Mouse (Mus musculus) kidney, embryonic 14.5 days (tissue): ENCODE measurements around the gene Ppp1r3a. TPM values are rescaled to one million over a fixed set of nuclear protein-coding genes. Genes with fewer than 3 reads are reported as not detected.
"Not testable (repeated sequence)": the region's sequence is repeated elsewhere in the genome, so short reads cannot be mapped to it uniquely, and the experiment has no call there.

Experiments used
- ATAC-seq: fragments of 200-750 bp; cut with Nextera tagmentation; 2 replicates; pipeline ENCODE4 v1.8.0; 2017; ENCODE audit warnings: moderate number of reproducible peaks, mild to moderate bottlenecking, moderate TSS enrichment, moderate library complexity; ENCODE audit not compliant: low FRiP score, low TSS enrichment
- H3K27ac ChIP-seq: fragments of 300-500 bp; sonication (generic); 2 replicates; pipeline ENCODE4 v1.5.1; 2014; ENCODE audit warnings: low read depth, mild to moderate bottlenecking, low read length, moderate library complexity, mixed read lengths
- H3K27me3 ChIP-seq: fragments of 300-500 bp; sonication (generic); 2 replicates; pipeline ENCODE4 v1.6.1; 2014; ENCODE audit warnings: mild to moderate bottlenecking, low read length; ENCODE audit not compliant: control insufficient read depth, insufficient read depth
- H3K36me3 ChIP-seq: fragments of 300-500 bp; sonication (generic); 2 replicates; pipeline ENCODE4 v1.6.1; 2014; ENCODE audit warnings: low read length, mixed read lengths; ENCODE audit not compliant: control insufficient read depth, insufficient read depth
- H3K4me1 ChIP-seq: fragments of 300-500 bp; sonication (generic); 2 replicates; pipeline ENCODE4 v1.6.1; 2014; ENCODE audit warnings: low read length, mixed read lengths; ENCODE audit not compliant: control insufficient read depth, insufficient read depth
- H3K4me2 ChIP-seq: fragments of 300-500 bp; sonication (generic); replicated peaks from 2 replicates; pipeline ENCODE4 v1.6.1; 2014; ENCODE audit warnings: low read depth, mild to moderate bottlenecking, low read length
- H3K4me3 ChIP-seq: fragments of 300-500 bp; sonication (generic); 2 replicates; pipeline ENCODE4 v1.5.1; 2014; ENCODE audit warnings: mild to moderate bottlenecking, low read length
- H3K9ac ChIP-seq: fragments of 300-500 bp; sonication (generic); 2 replicates; pipeline ENCODE4 v1.6.1; 2014; ENCODE audit warnings: low read depth, mild to moderate bottlenecking, low read length, moderate library complexity
- H3K9me3 ChIP-seq: fragments of 300-500 bp; sonication (generic); 2 replicates; pipeline ENCODE4 v1.6.1; 2016; ENCODE audit warnings: low read length; ENCODE audit not compliant: control insufficient read depth
- WGBS: fragments of 180-500 bp; shearing (Covaris S2); extraction: QIAGEN DNeasy Blood & Tissue Kit; methylation state at CpG from one replicate; pipeline ENCODE4 v1.1.7; 2014; 5-methylcytosine and 5-hydroxymethylcytosine counted together
- polyA plus RNA-seq: library from polyadenylated mRNA; unstranded; fragments of >200 nt; fragmentation: Nextera tagmentation; extraction: Ambion mirVana; gene quantifications from 2 replicates; pipeline ENCODE4 v1.2.1, GENCODE M21; 2014

Ppp1r3a gene
- polyA plus RNA-seq, 1 experiment from 2014 or later = not detected

DNA sequence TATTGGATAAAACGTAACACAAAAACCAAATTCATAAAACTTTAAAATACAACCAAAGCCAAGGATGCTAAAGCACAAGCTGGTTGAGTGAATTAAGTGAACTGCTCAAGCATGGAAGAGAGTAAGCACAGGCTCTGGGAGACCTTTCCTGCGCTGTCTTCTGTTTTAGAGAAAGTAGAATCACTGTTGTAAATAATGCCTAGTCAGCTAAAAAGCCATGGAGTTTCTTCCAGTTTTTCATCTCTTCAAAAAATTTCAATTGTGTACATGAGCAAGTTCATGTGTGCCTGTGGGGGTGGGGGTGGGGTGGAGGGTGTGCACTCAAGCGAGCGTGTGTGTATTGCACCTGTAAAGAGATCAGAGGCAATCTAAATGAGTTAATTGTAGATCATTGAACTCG, 24.1 kb downstream of the Ppp1r3a start:
- H3K27ac ChIP-seq = no peak overlapping the region
- H3K36me3 ChIP-seq = no peaks in the 10 kb centered on the region
- H3K9ac ChIP-seq = no peak overlapping the region
- no peaks in the 10 kb centered on the region for H3K27me3 ChIP-seq
- H3K9me3 ChIP-seq = no peaks in the 10 kb centered on the region
- H3K4me3 ChIP-seq = no peak overlapping the region
- ATAC-seq = no peak
- H3K4me2 ChIP-seq = no peak overlapping the region
- WGBS = 47% methylated on average over 5 of the region's 5 CpGs
- H3K4me1 ChIP-seq = no peaks in the 10 kb centered on the region

DNA sequence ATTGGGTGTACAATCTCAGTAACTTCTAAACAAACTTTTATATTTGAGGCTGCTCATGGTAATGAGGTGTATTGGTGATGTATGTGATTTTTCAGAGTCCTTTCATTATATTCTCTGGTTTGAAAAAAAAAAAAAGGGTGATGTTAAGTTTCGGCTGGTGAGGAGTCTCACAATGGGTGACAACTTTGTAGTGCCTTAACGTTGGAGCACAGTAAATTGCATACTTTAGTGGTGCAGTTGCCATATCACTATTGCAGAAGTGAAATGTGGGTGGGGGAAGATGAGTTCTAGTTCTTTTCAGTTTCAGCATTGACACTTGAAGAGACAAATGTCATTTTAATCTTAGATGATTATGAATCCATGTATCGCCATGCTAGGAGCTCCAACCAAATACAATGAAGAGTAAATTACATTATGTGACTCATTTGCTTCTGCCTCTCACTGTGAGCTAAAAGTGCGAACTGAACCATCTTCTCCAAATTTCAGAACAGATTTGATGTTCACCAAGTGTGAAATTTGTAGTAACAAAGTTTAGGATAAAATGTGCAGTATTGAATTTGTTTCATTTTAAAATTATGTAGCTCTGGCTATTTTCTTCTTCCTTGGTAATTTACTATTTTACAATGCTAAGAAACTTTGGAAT, 34.2 kb downstream of the Ppp1r3a start:
- Histone ChIP-seq H3K27me3 (no peaks in the 10 kb centered on the region), H3K4me2 (no peak overlapping the region)
- 86% methylated on average over 4 of the region's 4 CpGs for WGBS

GRCm38 (mm10) chr6:14720110-14720771, 34.8 kb downstream of the Ppp1r3a start:
- no peak for ATAC-seq
- H3K4me2 ChIP-seq = no peak overlapping the region
- H3K27ac ChIP-seq = no peak overlapping the region
- H3K9ac ChIP-seq = no peak overlapping the region
- no peaks in the 10 kb centered on the region for H3K27me3 ChIP-seq
- no peak overlapping the region for H3K4me3 ChIP-seq
- WGBS = 75% methylated on average over 6 of the region's 6 CpGs
- no peaks in the 10 kb centered on the region for H3K9me3 ChIP-seq
- no peaks in the 10 kb centered on the region for H3K4me1 ChIP-seq
- H3K36me3 ChIP-seq = no peaks in the 10 kb centered on the region

More for the DNA sequence above, 34.2 kb downstream of the Ppp1r3a start:
- Histone ChIP-seq H3K4me1 (no peaks in the 10 kb centered on the region), H3K27ac (no peak overlapping the region), H3K4me3 (no peak overlapping the region), H3K36me3 (no peaks in the 10 kb centered on the region), H3K9ac (no peak overlapping the region), H3K9me3 (no peaks in the 10 kb centered on the region)
- no peak for ATAC-seq

GRCm38 (mm10) chr6:14715129-14715989, 39.7 kb downstream of the Ppp1r3a start:
- Histone ChIP-seq H3K9ac (no peak overlapping the region), H3K27me3 (no peaks in the 10 kb centered on the region), H3K4me1 (no peaks in the 10 kb centered on the region), H3K27ac (no peak overlapping the region), H3K4me3 (no peak overlapping the region), H3K9me3 (no peaks in the 10 kb centered on the region), H3K4me2 (no peak overlapping the region), H3K36me3 (no peaks in the 10 kb centered on the region)
- 83% methylated on average over 4 of the region's 4 CpGs for WGBS
- no peak for ATAC-seq

GRCm38 (mm10) chr6:14712146-14712545, 42.9 kb downstream of the Ppp1r3a start:
- H3K27ac ChIP-seq = no peak overlapping the region
- 18% methylated on average over 2 of the region's 2 CpGs for WGBS
- no peaks in the 10 kb centered on the region for H3K4me1 ChIP-seq
- no peaks in the 10 kb centered on the region for H3K27me3 ChIP-seq
- H3K36me3 ChIP-seq = no peaks in the 10 kb centered on the region
- no peak for ATAC-seq
- H3K9ac ChIP-seq = no peak overlapping the region
- H3K4me3 ChIP-seq = no peak overlapping the region
- no peak overlapping the region for H3K4me2 ChIP-seq
- H3K9me3 ChIP-seq = no peaks in the 10 kb centered on the region

DNA sequence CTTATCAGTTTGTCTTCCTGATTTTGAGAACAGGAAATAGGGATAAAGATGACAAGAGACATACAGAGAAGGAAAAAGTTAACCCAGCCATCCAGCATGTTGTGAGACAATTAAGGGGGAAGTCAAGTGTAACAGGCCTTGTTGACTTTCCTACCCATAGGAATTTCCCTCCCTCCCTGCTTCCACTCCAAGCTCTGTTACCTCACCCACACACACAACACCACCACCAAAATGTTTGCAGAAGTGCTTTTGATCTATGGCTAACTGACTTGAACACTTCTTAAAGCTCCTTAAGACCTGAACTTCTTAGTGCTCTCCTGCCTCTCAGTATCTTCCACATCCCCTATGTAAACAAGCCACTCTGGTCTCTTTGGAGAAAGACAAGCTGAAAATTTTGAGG, 55.0 kb downstream of the Ppp1r3a start:
- Histone ChIP-seq H3K9me3 (no peaks in the 10 kb centered on the region), H3K4me3 (no peak overlapping the region), H3K9ac (no peak overlapping the region), H3K27ac (0 out of 2 replicates have a peak overlapping the region, but pooled peaks have one; percentile 24), H3K4me1 (no peaks in the 10 kb centered on the region), H3K36me3 (no peaks in the 10 kb centered on the region), H3K4me2 (no peak overlapping the region), H3K27me3 (no peaks in the 10 kb centered on the region)
- ATAC-seq = peak; percentile 89

- 88% methylated on average over 20 of the region's 20 CpGs for WGBS
- not testable (repeated sequence) for H3K27me3 ChIP-seq, H3K4me1 ChIP-seq, H3K9me3 ChIP-seq, ATAC-seq, H3K36me3 ChIP-seq, H3K9ac ChIP-seq, H3K4me3 ChIP-seq, H3K27ac ChIP-seq, H3K4me2 ChIP-seq
Observed at GRCm38 (mm10) chr6:14679231-14679887, 75.7 kb downstream of the Ppp1r3a start.

- H3K4me3 ChIP-seq, H3K4me2 ChIP-seq, H3K27me3 ChIP-seq, H3K36me3 ChIP-seq, H3K9ac ChIP-seq, H3K4me1 ChIP-seq, ATAC-seq, H3K9me3 ChIP-seq, H3K27ac ChIP-seq: not testable (repeated sequence)
- 92% methylated on average over 2 of the region's 2 CpGs for WGBS
Observed at GRCm38 (mm10) chr6:14668966-14669365, 86.1 kb downstream of the Ppp1r3a start.
